In the genomic region with DNA sequence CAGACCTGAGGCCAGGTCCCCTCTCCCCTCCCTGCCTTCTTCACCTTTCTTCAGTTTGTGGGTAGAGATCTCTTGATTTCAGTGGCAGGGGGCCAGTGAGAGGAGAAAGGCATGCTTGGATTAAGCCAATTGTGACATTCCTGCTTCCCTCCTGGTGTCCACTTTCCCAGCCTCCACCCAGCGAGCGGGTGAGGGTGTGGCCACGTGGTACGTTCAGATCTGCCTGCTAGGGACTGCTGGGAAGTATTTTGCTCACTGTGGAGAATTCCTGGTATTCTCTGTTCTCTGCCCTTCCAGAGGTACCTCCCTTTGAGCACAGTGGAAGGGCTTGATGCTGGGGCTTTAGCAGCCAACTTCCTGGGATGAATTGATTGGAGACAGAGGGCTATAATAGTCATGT, we compare ENCODE assay signal across 14 mouse cellular contexts.
DNase-seq lines count a peak whose midpoint lies in the region; ATAC-seq and TF ChIP-seq lines count a peak whose summit lies in the region.
"Had no signal": no experiment of that assay in that cellular context is flagged by ENCODE, and none has a peak within 500 bp of the region (broad histone marks: within the 10 kb centered on the region; RNA-seq: fewer than 3 reads in every experiment).

No protein-coding gene starts in this region.

- no peak overlapping the region for H3K27ac ChIP-seq in heart, embryonic 11.5 days (ENCODE audit: low read depth, low read length)
- H3K27ac ChIP-seq in lung, embryonic 16.5 days (ENCODE audit: low read length): no peak overlapping the region
- H3K27ac ChIP-seq in kidney, postnatal 0 days: no peak overlapping the region
- no peak overlapping the region for H3K27ac ChIP-seq in stomach, postnatal 0 days (replicated peaks)
- H3K27ac ChIP-seq: embryonic facial prominence, embryonic 13.5 days; neural tube, embryonic 15.5 days had no signal

- no peak overlapping the region for H3K4me3 ChIP-seq in heart, embryonic 11.5 days (ENCODE audit: low read depth, low read length)
- H3K4me3 ChIP-seq in lung, embryonic 16.5 days (ENCODE audit: low read length): no peak overlapping the region
- no peak overlapping the region for H3K4me3 ChIP-seq in kidney, postnatal 0 days (replicated peaks; ENCODE audit: low read depth, low read length)
- no peak overlapping the region for H3K4me3 ChIP-seq in stomach, postnatal 0 days (ENCODE audit: low read depth, low read length)
- H3K4me3 ChIP-seq: embryonic facial prominence, embryonic 13.5 days; megakaryocyte, embryonic 14.5 days; neural tube, embryonic 15.5 days had no signal

- 25% methylated on average over 4 of the region's 4 CpGs for WGBS in heart, embryonic 11.5 days (ENCODE audit: insufficient replicate concordance)
- 31% methylated on average over 4 of the region's 4 CpGs for WGBS in lung, embryonic 16.5 days
- whole genome bisulfite sequencing in kidney, postnatal 0 days: 25% methylated on average over 4 of the region's 4 CpGs
- 38% methylated on average over 4 of the region's 4 CpGs for WGBS in stomach, postnatal 0 days

- no peaks in the 10 kb centered on the region for H3K9me3 ChIP-seq in heart, embryonic 11.5 days (replicated peaks; ENCODE audit: control insufficient read depth, low read length)
- 0 out of 2 replicates have a peak, but pooled peaks cover 2% of the 10 kb centered on the region for H3K9me3 ChIP-seq in lung, embryonic 16.5 days (ENCODE audit: control insufficient read depth, low read length)
- H3K9me3 ChIP-seq in kidney, postnatal 0 days (replicated peaks; ENCODE audit: low read length): no peaks in the 10 kb centered on the region
- H3K9me3 ChIP-seq in stomach, postnatal 0 days (ENCODE audit: control insufficient read depth, low read length): no peaks in the 10 kb centered on the region
- H3K9me3 ChIP-seq: embryonic facial prominence, embryonic 13.5 days; neural tube, embryonic 15.5 days had no signal

- intact Hi-C loops in heart, postnatal 14 days (cut with DNase I): no loop called here

- H3K36me3 ChIP-seq in heart, embryonic 11.5 days (ENCODE audit: control insufficient read depth, insufficient read depth, low read length): no peaks in the 10 kb centered on the region
- H3K36me3 ChIP-seq in lung, embryonic 16.5 days (ENCODE audit: control insufficient read depth, insufficient read depth, low read length): no peaks in the 10 kb centered on the region
- H3K36me3 ChIP-seq in kidney, postnatal 0 days (ENCODE audit: insufficient read depth, low read length): no peaks in the 10 kb centered on the region
- H3K36me3 ChIP-seq in stomach, postnatal 0 days (ENCODE audit: control insufficient read depth, insufficient read depth, low read length): no peaks in the 10 kb centered on the region
- H3K36me3 ChIP-seq: embryonic facial prominence, embryonic 13.5 days; neural tube, embryonic 15.5 days had no signal

- TF ChIP-seq CTCF in kidney, postnatal 0 days (IDR thresholded peaks at IDR 0.05; ENCODE audit: low read depth): no peak
- TF ChIP-seq CTCF in stomach, postnatal 0 days (IDR thresholded peaks at IDR 0.05; ENCODE audit: low read depth): no peak

- no peak for TF ChIP-seq EP300 in stomach, postnatal 0 days (optimal IDR thresholded peaks at IDR 0.05)

- ATAC-seq in heart, embryonic 11.5 days (replicated peaks; ENCODE audit: insufficient number of reproducible peaks, low FRiP score, low TSS enrichment): no peak
- ATAC-seq in lung, embryonic 16.5 days (ENCODE audit: low read depth): peak; percentile 58; the same call in 1 of the 2 replicates
- ATAC-seq in kidney, postnatal 0 days (replicated peaks; ENCODE audit: low FRiP score, low read depth): peak; percentile 78
- ATAC-seq in stomach, postnatal 0 days (ENCODE audit: low FRiP score, low TSS enrichment): peak; percentile 42; the same call in 1 of the 2 replicates

- H3K4me2 ChIP-seq in heart, embryonic 11.5 days: peak overlapping the region; percentile 17; the same call in 1 of the 2 replicates
- no peak overlapping the region for H3K4me2 ChIP-seq in lung, embryonic 16.5 days (ENCODE audit: low read depth, low read length)
- no peak overlapping the region for H3K4me2 ChIP-seq in kidney, postnatal 0 days (ENCODE audit: low read length)
- no peak overlapping the region for H3K4me2 ChIP-seq in stomach, postnatal 0 days (replicated peaks; ENCODE audit: low read depth)
- H3K4me2 ChIP-seq: embryonic facial prominence, embryonic 13.5 days; neural tube, embryonic 15.5 days had no signal

- DNase-seq in heart, postnatal 14 days: no peak
- DNase-seq in lung, postnatal 36 days: no peak
- DNase-seq in kidney, postnatal 0 days (ENCODE audit: low spot score): peak; percentile 54
- peak; percentile 39 for DNase-seq in stomach, postnatal 0 days (ENCODE audit: low spot score)
- DNase-seq in frontal cortex, postnatal 36 days (ENCODE audit: low spot score in 2 of 2): no peak
- no peak for DNase-seq in testis, postnatal 14 days (ENCODE audit: low spot score)
- DNase-seq: adrenal gland, postnatal 25 days; layer of hippocampus, adult 9-11 months; left cerebral cortex, postnatal 4 days had no signal

- H3K27me3 ChIP-seq in heart, embryonic 11.5 days (ENCODE audit: control insufficient read depth, insufficient read depth, low read length): no peaks in the 10 kb centered on the region
- no peaks in the 10 kb centered on the region for H3K27me3 ChIP-seq in lung, embryonic 16.5 days (ENCODE audit: control insufficient read depth, insufficient read depth, low read depth, low read length)
- H3K27me3 ChIP-seq in kidney, postnatal 0 days (ENCODE audit: insufficient read depth, low read length): no peaks in the 10 kb centered on the region
- H3K27me3 ChIP-seq in stomach, postnatal 0 days (ENCODE audit: control insufficient read depth, insufficient read depth, low read length): no peaks in the 10 kb centered on the region
- H3K27me3 ChIP-seq: megakaryocyte, embryonic 14.5 days had no signal

- peaks cover 45% of the 10 kb centered on the region for H3K4me1 ChIP-seq in heart, embryonic 11.5 days (ENCODE audit: control insufficient read depth, insufficient read depth, low read length)
- H3K4me1 ChIP-seq in lung, embryonic 16.5 days (replicated peaks; ENCODE audit: control insufficient read depth, insufficient read depth, low read length): peaks cover 14% of the 10 kb centered on the region; the same call in 1 of the 2 replicates
- peaks cover 29% of the 10 kb centered on the region for H3K4me1 ChIP-seq in kidney, postnatal 0 days (replicated peaks; ENCODE audit: insufficient read depth, low read length)
- no peaks in the 10 kb centered on the region; the same call in 1 of the 2 replicates for H3K4me1 ChIP-seq in stomach, postnatal 0 days (replicated peaks; ENCODE audit: control insufficient read depth, insufficient read depth)

- no peak overlapping the region for H3K9ac ChIP-seq in heart, embryonic 11.5 days (ENCODE audit: low read depth, low read length)
- no peak overlapping the region for H3K9ac ChIP-seq in lung, embryonic 16.5 days (ENCODE audit: low read length)
- no peak overlapping the region for H3K9ac ChIP-seq in kidney, postnatal 0 days (ENCODE audit: low read depth, low read length)
- H3K9ac ChIP-seq in stomach, postnatal 0 days (ENCODE audit: low read length): no peak overlapping the region
- H3K9ac ChIP-seq: embryonic facial prominence, embryonic 13.5 days; neural tube, embryonic 15.5 days had no signal

Comparison
In these comparisons a context has a peak if more than half of its experiments do, and no peak if none do; other contexts are left out.
1. DNase-seq: peak in kidney, postnatal 0 days (single experiment) and stomach, postnatal 0 days (single experiment); none in heart, postnatal 14 days (0 of 2), lung, postnatal 36 days (single experiment), frontal cortex, postnatal 36 days (0 of 2) and testis, postnatal 14 days (single experiment).